Comparison of ENCODE assay signal across 13 mouse cellular contexts in genomic region chr15:26008621-26009020, GRCm38 (mm10). TPM values are rescaled to one million over a fixed set of nuclear protein-coding genes. Genes with fewer than 3 reads are reported as not detected.
A peak's percentile ranks its signal among the peaks of the same experiment; 100 is the strongest.
DNase-seq lines count a peak whose midpoint lies in the region.
"Had no signal": no experiment of that assay in that cellular context is flagged by ENCODE, and none has a peak within 500 bp of the region (broad histone marks: within the 10 kb centered on the region; RNA-seq: fewer than 3 reads in every experiment).

No protein-coding gene starts in this region.

- DNase-seq in adrenal gland, adult 8-10 months: peak; percentile 28
- no peak for DNase-seq in adrenal gland, adult 18-20 months (ENCODE audit: low spot score in 2 of 2)
- peak; percentile 39 for DNase-seq in adrenal gland, postnatal 14 days
- peak; percentile 24 to 33 for DNase-seq in adrenal gland, postnatal 36 days
- no peak for DNase-seq in embryo, embryonic 9.5 days (ENCODE audit: extremely low spot score)
- DNase-seq: cerebellum, adult 11 months; cerebellum, adult 18-20 months; cerebellum, adult 8-10 months; cerebellum, adult 9-11 months; cerebellum, postnatal 14 days; cerebellum, postnatal 36 days; embryo, embryonic 11 days; forebrain, postnatal 0 days had no signal

RNA-seq across cellular contexts. Expression of gene Zfp622, which starts 24.5 kb away (rescaled TPM):
- total RNA-seq in adrenal gland, adult 8-10 months (2022): 10 to 100 TPM; 34.6 to 48.9 (median 45.5) TPM
- 10 to 100 TPM; 36.6 to 40.5 TPM for total RNA-seq in adrenal gland, adult 18-20 months (2021)
- total RNA-seq in adrenal gland, postnatal 14 days (2021): 33.2 and 35.1 TPM in 2 replicates
- total RNA-seq in adrenal gland, postnatal 36 days (2021): 10 to 100 TPM; 36.9 to 41.2 TPM

Comparison
In these comparisons a context has a peak if more than half of its experiments do, and no peak if none do; other contexts are left out.
1. DNase-seq: peak in adrenal gland, adult 8-10 months (single experiment), adrenal gland, postnatal 14 days (single experiment) and adrenal gland, postnatal 36 days (2 of 2); none in adrenal gland, adult 18-20 months (0 of 2) and embryo, embryonic 9.5 days (single experiment).